Mouse (Mus musculus) Patski (cell line): ENCODE measurements around the gene Rabgap1l. TPM values are rescaled to one million over a fixed set of nuclear protein-coding genes. Genes with fewer than 3 reads are reported as not detected.
A peak's percentile ranks its signal among the peaks of the same experiment; 100 is the strongest.

Experiments used
- ATAC-seq: fragments of 100-300 bp; one replicate; pipeline ENCODE4 v1.8.0; 2021
- CTCF ChIA-PET: fragments of 350-600 bp; sonication (Branson Sonifier 250); formaldehyde crosslinking; loops from one replicate; lab custom pipeline; 2022; ENCODE audit warnings: inconsistent platforms; lab: Charles Lee
- POLR2A ChIA-PET: fragments of 350-600 bp; sonication (Branson Sonifier 250); formaldehyde crosslinking; loops from one replicate; lab custom pipeline; 2022; ENCODE audit warnings: antibody characterized with exemption, inconsistent platforms; lab: Charles Lee
- DNase-seq: peaks from one replicate; pipeline ENCODE4 v3.0.0-alpha.2; 2011; ENCODE audit warnings: low read depth, low spot score
- H3K27me3 ChIP-seq: fragments of 371-371 bp; one replicate; pipeline ENCODE4 v1.5.1; 2021
- CTCF ChIP-seq: fragments of 100-300 bp; IDR thresholded peaks from one replicate; pipeline ENCODE4 v1.5.1; 2021
- in situ Hi-C: fragments of 300-500 bp; cut with MboI; formaldehyde crosslinking; loops from 3 replicates; pipeline ENCODE4 v1.11.1; 2018; ENCODE audit warnings: low pct_unique_long_range_greater_than_20kb, mixed read lengths
- polyA plus RNA-seq: library from polyadenylated mRNA; unstranded; gene quantifications from one replicate; pipeline ENCODE4 v1.2.3, GENCODE M21; 2021

The Rabgap1l gene
- polyA plus RNA-seq, 1 experiment from 2014 or later, result 37.6 TPM

DNA sequence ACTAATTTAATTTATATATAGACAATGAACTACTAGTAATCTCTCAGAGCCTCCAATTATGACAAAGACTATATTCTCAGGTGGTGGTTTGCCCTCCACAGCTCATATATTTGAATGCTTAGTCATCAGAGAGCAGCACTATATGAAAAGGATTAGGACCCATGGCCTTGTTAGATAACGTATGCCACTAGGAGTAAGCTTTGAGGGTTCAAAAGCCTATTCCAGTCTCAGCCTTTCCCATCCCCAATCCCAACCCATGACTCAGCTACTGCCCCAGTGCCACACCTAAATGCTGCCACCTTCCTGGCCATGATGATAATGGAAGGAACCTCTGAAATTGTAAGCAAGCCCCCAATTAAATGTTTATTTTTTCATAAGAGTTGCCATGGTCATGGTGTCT, 195.6 kb downstream of the Rabgap1l start:
- no peak for TF ChIP-seq CTCF
- POLR2A ChIA-PET, result no interaction called here
- H3K27me3 ChIP-seq, result no peaks in the 10 kb centered on the region
- no peak for ATAC-seq
- no peak for DNase-seq
- in situ Hi-C loops, result no loop called here
- CTCF ChIA-PET, result interaction anchor here (1.0 to 1.5 kb wide), 3 partner anchors 10 to 14 kb away, joined by 3 to 4 read pairs (median 4); no protein-coding TSS in a partner anchor

DNA sequence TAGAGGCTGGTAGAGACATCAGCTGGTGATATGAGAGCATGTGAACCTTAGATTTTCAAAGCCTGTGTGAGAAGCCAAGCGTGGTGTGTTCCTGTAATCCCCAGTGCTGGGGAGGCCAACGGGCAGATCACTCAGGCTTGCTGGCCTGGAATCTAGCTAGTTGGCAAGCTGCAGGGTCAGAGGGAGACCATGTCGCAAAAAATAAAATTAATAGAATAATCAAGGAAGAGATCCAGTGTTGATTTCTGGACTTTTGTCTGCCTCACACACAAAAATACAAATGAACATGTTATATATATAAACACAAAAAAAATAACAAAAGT, 196.1 kb downstream of the Rabgap1l start:
- ChIA-PET POLR2A (no interaction called here), CTCF (interaction anchor here (1.0 to 1.5 kb wide), 3 partner anchors 9 to 15 kb away, joined by 3 to 4 read pairs (median 4); no protein-coding TSS in a partner anchor)
- no peak for TF ChIP-seq CTCF
- DNase-seq (no peak), ATAC-seq (no peak)
- no peaks in the 10 kb centered on the region for H3K27me3 ChIP-seq
- in situ Hi-C loops, result no loop called here

DNA sequence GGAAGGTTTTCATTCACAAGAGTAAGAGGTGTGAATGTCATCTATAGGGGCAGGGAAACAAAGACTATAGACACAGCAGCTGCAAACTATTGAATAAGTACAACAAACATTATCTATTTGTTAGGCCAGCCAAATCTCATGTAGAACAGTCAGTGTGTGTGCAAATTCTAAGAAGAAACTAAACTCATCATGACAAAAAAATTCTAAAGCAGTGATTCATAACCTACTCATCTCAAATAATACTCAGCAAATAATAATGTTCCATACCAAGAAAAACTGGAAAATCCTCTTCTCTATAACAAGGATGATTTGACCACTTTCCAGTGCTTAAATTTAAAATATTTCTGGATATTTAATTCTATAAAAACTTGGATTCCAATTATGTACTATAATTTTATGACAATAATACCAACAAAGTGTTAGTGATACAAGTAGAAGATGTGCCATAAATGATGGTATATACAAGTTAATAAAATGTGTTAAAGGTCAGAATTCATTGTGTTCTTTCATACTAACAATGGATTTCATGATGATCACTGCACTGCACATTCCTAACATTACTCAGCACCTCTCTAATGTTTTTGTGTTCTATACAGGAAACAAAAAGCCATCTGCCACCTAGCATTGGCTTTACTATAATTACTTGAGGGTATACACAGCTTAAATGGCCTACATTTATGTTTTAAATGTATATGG, 196.6 kb downstream of the Rabgap1l start:
- ChIA-PET POLR2A (no interaction called here), CTCF (interaction anchor here (1.1 to 1.5 kb wide), 2 partner anchors 9 to 15 kb away, joined by 3 to 4 read pairs; no protein-coding TSS in a partner anchor)
- H3K27me3 ChIP-seq, result no peaks in the 10 kb centered on the region
- no peak for TF ChIP-seq CTCF
- in situ Hi-C loops, result no loop called here
- ATAC-seq (no peak), DNase-seq (no peak)

DNA sequence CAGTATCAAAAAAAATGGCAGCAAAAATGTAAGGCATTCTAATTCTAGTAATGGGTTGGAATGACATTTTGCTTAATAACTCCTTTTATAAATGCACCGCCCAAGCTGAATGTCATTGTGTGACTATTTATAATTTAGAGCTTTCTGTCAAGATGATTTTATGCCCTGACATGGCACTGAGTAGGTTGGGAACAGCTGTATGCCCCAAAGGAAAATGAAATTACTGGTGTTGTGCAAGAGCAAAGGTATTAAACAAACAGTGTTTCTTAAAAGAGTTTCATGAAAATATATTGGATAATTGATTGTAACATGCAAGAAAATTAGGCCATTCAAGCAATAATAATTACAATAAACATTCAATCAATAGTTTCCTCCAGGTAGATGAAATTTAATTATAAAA, 198.4 kb downstream of the Rabgap1l start:
- H3K27me3 ChIP-seq, result no peaks in the 10 kb centered on the region
- in situ Hi-C loops, result no loop called here
- ATAC-seq (no peak), DNase-seq (no peak)
- ChIA-PET CTCF (no interaction called here), POLR2A (interaction anchor here (0.6 kb wide), 1 partner anchor 21 kb away, joined by 3 read pairs; no protein-coding TSS in a partner anchor)
- no peak for TF ChIP-seq CTCF

DNA sequence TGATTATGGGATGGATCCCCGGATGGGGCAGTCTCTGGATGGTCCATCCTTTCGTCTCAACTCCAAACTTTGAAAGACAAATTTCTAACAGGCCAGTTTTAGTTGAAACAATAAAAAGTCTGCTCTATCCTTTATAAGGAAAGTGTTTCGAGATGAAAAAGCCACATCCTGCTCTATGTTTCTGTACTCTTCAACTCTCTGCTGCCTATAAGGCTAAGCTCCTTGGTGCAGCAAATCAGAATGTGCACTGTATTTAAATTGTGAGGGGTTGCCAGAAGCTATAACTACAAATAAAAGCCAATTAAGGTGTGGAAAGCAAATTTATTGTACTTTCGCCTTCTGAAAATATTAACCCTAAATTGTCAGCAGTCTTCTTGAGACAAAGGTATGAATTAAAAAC, 198.9 kb downstream of the Rabgap1l start:
- CTCF ChIA-PET, result no interaction called here
- POLR2A ChIA-PET, result interaction anchor here (0.6 kb wide), 1 partner anchor 22 kb away, joined by 3 read pairs; no protein-coding TSS in a partner anchor
- ATAC-seq (no peak), DNase-seq (no peak)
- H3K27me3 ChIP-seq, result no peaks in the 10 kb centered on the region
- in situ Hi-C loops, result no loop called here
- TF ChIP-seq CTCF, result no peak

DNA sequence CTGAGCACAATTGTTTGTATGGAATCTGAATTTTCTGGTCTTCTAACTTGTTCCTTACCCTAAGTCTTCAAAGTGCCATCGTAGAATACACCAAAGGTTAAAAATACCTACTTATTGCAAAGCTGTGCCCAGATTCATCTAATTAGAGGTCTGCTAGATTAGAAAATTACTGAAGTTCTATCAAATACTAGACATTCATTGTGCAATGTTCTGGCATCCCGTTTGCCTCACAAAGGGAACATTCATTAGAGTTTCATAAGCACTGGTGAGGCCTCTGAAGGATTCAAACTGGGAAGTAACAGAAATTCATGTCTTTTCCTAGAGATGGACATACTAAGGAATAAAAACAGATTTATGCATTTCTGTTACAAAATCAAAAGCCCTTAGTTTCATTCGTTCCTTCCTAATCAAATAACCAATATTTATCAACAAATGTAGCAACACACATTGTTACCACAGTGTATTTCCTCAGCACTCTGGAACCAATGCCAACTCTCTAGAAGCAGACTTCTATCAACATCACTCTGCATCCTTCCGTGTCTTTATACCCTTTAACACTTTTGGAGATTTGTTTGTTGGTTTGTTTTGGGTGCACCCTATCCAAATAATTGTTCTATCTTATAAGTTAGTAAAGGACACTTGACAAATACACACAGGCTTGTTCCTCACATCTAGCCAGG, 204.0 kb downstream of the Rabgap1l start:
- ATAC-seq, result no peak
- no peak for DNase-seq
- no peak for TF ChIP-seq CTCF
- H3K27me3 ChIP-seq, result no peaks in the 10 kb centered on the region
- in situ Hi-C loops, result no loop called here
- ChIA-PET POLR2A (no interaction called here), CTCF (no interaction called here)

DNA sequence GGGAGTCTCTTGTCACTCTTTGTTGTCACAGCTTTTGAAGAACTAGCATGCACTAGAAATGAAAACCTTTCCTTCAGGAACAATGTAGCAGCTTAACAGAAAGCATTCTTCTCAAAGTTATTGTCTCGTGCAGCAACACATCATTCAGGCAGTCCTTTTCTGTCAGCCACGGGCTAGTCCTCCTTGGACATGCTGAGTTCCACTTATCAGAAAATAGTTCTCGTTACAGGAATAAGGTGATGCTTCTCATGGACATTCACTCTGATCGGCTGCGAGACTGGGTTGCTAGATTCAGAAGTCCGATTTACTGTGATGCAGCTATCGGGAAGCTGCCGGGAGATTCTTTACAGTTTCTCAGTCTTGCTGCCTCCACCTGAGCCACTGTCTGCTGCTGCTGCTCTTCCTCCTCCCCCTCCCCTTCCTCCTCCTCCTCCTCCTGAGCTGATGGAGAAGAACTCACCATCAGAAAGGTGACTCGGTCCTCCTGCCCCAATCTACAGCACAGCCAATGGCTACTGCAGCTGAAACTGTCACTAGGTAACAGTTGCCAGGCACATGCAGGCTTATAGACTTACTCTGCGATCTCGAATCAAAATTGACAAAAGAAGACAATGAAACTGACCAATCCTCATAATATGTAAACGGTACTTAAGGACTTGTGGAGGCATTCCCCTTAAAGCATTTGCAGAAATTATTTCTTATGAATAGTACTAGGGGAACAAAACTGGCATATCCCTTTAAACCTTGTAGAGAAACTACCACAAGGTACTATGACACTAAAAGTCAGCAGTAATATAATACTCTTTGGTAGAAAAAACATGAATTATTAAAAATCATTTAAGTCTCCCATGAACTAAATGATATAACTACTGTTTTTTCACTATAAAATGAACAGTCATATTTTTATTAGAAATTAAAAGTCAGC, 213.4 kb downstream of the Rabgap1l start:
- no peak for ATAC-seq
- POLR2A ChIA-PET, result no interaction called here
- CTCF ChIA-PET, result no interaction called here
- no peaks in the 10 kb centered on the region for H3K27me3 ChIP-seq
- TF ChIP-seq CTCF, result no peak
- in situ Hi-C loops, result no loop called here
- no peak for DNase-seq

DNA sequence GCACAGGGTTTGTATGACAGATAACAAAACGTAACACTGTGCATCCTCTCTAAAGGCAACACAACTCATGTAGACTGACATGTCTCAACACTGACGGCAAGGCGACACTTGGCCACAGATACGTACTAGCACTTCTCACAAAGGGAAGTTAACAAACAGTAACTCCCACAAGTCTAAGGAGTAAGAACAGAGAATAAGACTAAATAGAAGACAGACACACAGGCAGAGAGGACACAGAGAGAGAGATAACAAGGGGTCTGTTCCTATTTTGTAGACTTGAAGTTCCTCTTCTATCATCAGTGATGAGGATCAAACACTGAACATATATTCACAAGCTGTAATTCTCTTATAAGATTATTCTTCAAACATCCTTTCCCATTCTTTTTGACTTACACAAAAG, 216.9 kb downstream of the Rabgap1l start:
- ChIA-PET CTCF (interaction anchor here (0.8 kb wide), 1 partner anchor 12 kb away, joined by 3 read pairs; no protein-coding TSS in a partner anchor), POLR2A (no interaction called here)
- H3K27me3 ChIP-seq, result no peaks in the 10 kb centered on the region
- ATAC-seq, result no peak
- TF ChIP-seq CTCF, result no peak
- in situ Hi-C loops, result no loop called here
- DNase-seq, result no peak

DNA sequence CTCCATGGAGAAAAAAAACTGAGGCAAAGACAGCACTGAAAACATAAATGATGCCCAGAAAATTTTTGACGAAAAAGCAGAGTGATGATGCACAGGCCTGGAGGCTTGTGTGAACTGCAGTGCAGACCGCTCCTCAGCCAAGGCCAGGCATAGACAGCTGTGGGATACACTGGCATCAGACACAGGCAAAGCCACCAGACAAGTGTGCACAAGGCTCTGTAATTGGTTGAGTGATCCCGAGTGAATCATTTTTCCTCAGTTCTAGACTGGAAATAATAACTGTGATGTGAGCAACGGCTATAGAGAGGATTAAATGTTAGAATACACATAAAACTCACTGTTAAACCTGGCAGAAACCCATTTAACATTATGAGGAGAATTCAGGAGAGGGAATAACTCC, 219.0 kb downstream of the Rabgap1l start:
- TF ChIP-seq CTCF, result no peak
- no peaks in the 10 kb centered on the region for H3K27me3 ChIP-seq
- POLR2A ChIA-PET, result no interaction called here
- ATAC-seq, result peak; percentile 51
- DNase-seq, result no peak
- CTCF ChIA-PET, result no interaction called here
- in situ Hi-C loops, result no loop called here

DNA sequence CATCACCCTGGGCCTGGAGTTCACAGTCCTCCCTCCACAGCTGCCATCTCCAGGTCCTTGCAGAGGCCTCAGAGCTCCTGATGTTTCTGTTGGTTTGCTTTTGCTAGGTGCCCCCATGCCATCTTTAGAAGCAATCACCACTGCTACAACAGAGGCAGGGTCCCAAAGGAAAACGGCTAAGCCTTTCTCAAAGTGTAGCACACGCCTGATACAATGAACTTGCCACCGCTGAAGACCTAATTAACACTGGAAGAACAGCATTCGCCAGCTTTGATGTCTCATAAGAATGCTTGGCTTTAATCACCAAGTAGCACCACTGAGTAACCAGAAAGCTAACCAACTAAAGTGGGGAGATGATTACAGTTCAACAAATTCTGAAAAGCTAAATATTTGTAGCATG, 226.6 kb downstream of the Rabgap1l start:
- CTCF ChIA-PET, result interaction anchor here (1.2 kb wide), 1 partner anchor 144 kb away, joined by 3 read pairs; no protein-coding TSS in a partner anchor
- no peak for DNase-seq

More for the DNA sequence above, 226.6 kb downstream of the Rabgap1l start:
- H3K27me3 ChIP-seq, result no peaks in the 10 kb centered on the region
- no peak for ATAC-seq
- TF ChIP-seq CTCF, result no peak
- POLR2A ChIA-PET, result no interaction called here
- in situ Hi-C loops, result no loop called here
